Mouse (Mus musculus): ENCODE data around the gene Plcg1. TPM values are rescaled to one million over a fixed set of nuclear protein-coding genes. Genes with fewer than 3 reads are reported as not detected.

The Plcg1 gene
- total RNA-seq, 1 experiment, result 59.0 TPM

GRCm38 (mm10) chr2:160729436-160729835 is 1.7 kb upstream of the Plcg1 start:
- TF ChIP-seq ZNF384 (IDR thresholded peaks at IDR 0.05; ENCODE audit: low read depth, low read length), result no peak
- no peak for TF ChIP-seq MAFK (IDR thresholded peaks at IDR 0.05; ENCODE audit: insufficient read depth, low read depth, low read length)
- TF ChIP-seq ZC3H11A (IDR thresholded peaks at IDR 0.05; ENCODE audit: borderline replicate concordance, low read depth, low read length), result no peak
- TF ChIP-seq HCFC1 (IDR thresholded peaks at IDR 0.05; ENCODE audit: borderline replicate concordance, insufficient read depth, low read length), result no peak
- TF ChIP-seq CHD2 (IDR thresholded peaks at IDR 0.05; ENCODE audit: low read depth, low read length), result no peak
- in situ Hi-C loops (cut with MboI; ENCODE audit: low sequenced_read_pairs in 2 of 2, unreplicated experiment in 2 of 2), result no loop called here
- Histone ChIP-seq H3K9me3 (ENCODE audit: control insufficient read depth, insufficient read depth, low read depth, low read length) (no peaks in the 10 kb centered on the region), H3K4me3 (ENCODE audit: insufficient read depth in 1 of 2, low read depth in 1 of 2, low read length in 2 of 2, poor library complexity in 1 of 2, severe bottlenecking in 1 of 2) (no peak overlapping the region), H3K27ac (ENCODE audit: insufficient read depth, low read depth, low read length, poor library complexity, severe bottlenecking) (no peak overlapping the region), H3K9ac (ENCODE audit: insufficient read depth, low read depth, low read length, poor library complexity, severe bottlenecking) (no peak overlapping the region), H3K36me3 (ENCODE audit: control insufficient read depth, insufficient read depth, low read length, poor library complexity, severe bottlenecking) (no peaks in the 10 kb centered on the region; the same call in 1 of the 2 replicates), H3K4me1 (ENCODE audit: control insufficient read depth in 2 of 2, insufficient read depth in 2 of 2, low read length in 2 of 2, poor library complexity in 1 of 2) (peaks cover 0 to 12% of the 10 kb centered on the region in 2 experiments; a peak in 2 of 4 replicates)
- no peak for DNase-seq (ENCODE audit: low read depth, low spot score)

- Histone ChIP-seq H3K4me3 (ENCODE audit: insufficient read depth in 1 of 2, low read depth in 1 of 2, low read length in 2 of 2, poor library complexity in 1 of 2, severe bottlenecking in 1 of 2) (peak overlapping the region; percentile 92 to 96; a peak in 2 of 4 replicates), H3K9me3 (ENCODE audit: control insufficient read depth, insufficient read depth, low read depth, low read length) (no peaks in the 10 kb centered on the region), H3K9ac (ENCODE audit: insufficient read depth, low read depth, low read length, poor library complexity, severe bottlenecking) (peak overlapping the region; percentile 35; the same call in 1 of the 2 replicates), H3K4me1 (ENCODE audit: control insufficient read depth in 2 of 2, insufficient read depth in 2 of 2, low read length in 2 of 2, poor library complexity in 1 of 2) (peaks cover 3 to 16% of the 10 kb centered on the region in 2 experiments; a peak in 3 of 4 replicates), H3K27ac (ENCODE audit: insufficient read depth, low read depth, low read length, poor library complexity, severe bottlenecking) (no peak overlapping the region), H3K36me3 (ENCODE audit: control insufficient read depth, insufficient read depth, low read length, poor library complexity, severe bottlenecking) (no peaks in the 10 kb centered on the region; the same call in 1 of the 2 replicates)
- in situ Hi-C loops (cut with MboI; ENCODE audit: low sequenced_read_pairs in 2 of 2, unreplicated experiment in 2 of 2), result no loop called here
- TF ChIP-seq CHD2 (IDR thresholded peaks at IDR 0.05; ENCODE audit: low read depth, low read length) (no peak), ZC3H11A (IDR thresholded peaks at IDR 0.05; ENCODE audit: borderline replicate concordance, low read depth, low read length) (no peak), MAFK (IDR thresholded peaks at IDR 0.05; ENCODE audit: insufficient read depth, low read depth, low read length) (no peak), HCFC1 (IDR thresholded peaks at IDR 0.05; ENCODE audit: borderline replicate concordance, insufficient read depth, low read length) (no peak), ZNF384 (IDR thresholded peaks at IDR 0.05; ENCODE audit: low read depth, low read length) (no peak)
- no peak for DNase-seq (ENCODE audit: low read depth, low spot score)
These were observed 976 bp upstream of the Plcg1 start for GRCm38 (mm10) chr2:160729851-160730796.

GRCm38 (mm10) chr2:160730797-160731116 is 343 bp upstream of the Plcg1 start:
- DNase-seq (ENCODE audit: low read depth, low spot score), result no peak
- Histone ChIP-seq H3K9ac (ENCODE audit: insufficient read depth, low read depth, low read length, poor library complexity, severe bottlenecking) (peak overlapping the region; percentile 35), H3K27ac (ENCODE audit: insufficient read depth, low read depth, low read length, poor library complexity, severe bottlenecking) (no peak overlapping the region), H3K4me3 (ENCODE audit: insufficient read depth in 1 of 2, low read depth in 1 of 2, low read length in 2 of 2, poor library complexity in 1 of 2, severe bottlenecking in 1 of 2) (peak overlapping the region; percentile 92 to 96), H3K36me3 (ENCODE audit: control insufficient read depth, insufficient read depth, low read length, poor library complexity, severe bottlenecking) (no peaks in the 10 kb centered on the region; the same call in 1 of the 2 replicates), H3K9me3 (ENCODE audit: control insufficient read depth, insufficient read depth, low read depth, low read length) (no peaks in the 10 kb centered on the region), H3K4me1 (ENCODE audit: control insufficient read depth in 2 of 2, insufficient read depth in 2 of 2, low read length in 2 of 2, poor library complexity in 1 of 2) (peaks cover 4 to 21% of the 10 kb centered on the region in 2 experiments; a peak in 3 of 4 replicates)
- TF ChIP-seq ZC3H11A (IDR thresholded peaks at IDR 0.05; ENCODE audit: borderline replicate concordance, low read depth, low read length) (no peak), MAFK (IDR thresholded peaks at IDR 0.05; ENCODE audit: insufficient read depth, low read depth, low read length) (no peak), ZNF384 (IDR thresholded peaks at IDR 0.05; ENCODE audit: low read depth, low read length) (no peak), CHD2 (IDR thresholded peaks at IDR 0.05; ENCODE audit: low read depth, low read length) (no peak), HCFC1 (IDR thresholded peaks at IDR 0.05; ENCODE audit: borderline replicate concordance, insufficient read depth, low read length) (no peak)
- in situ Hi-C loops (cut with MboI; ENCODE audit: low sequenced_read_pairs in 2 of 2, unreplicated experiment in 2 of 2), result no loop called here

GRCm38 (mm10) chr2:160731839-160732261 is 750 bp downstream of the Plcg1 start:
- no peaks in the 10 kb centered on the region for H3K9me3 ChIP-seq (ENCODE audit: control insufficient read depth, insufficient read depth, low read depth, low read length)
- H3K4me1 ChIP-seq (ENCODE audit: control insufficient read depth in 2 of 2, insufficient read depth in 2 of 2, low read length in 2 of 2, poor library complexity in 1 of 2), result peaks cover 10 to 30% of the 10 kb centered on the region in 2 experiments; a peak in 3 of 4 replicates
- no peak overlapping the region for H3K27ac ChIP-seq (ENCODE audit: insufficient read depth, low read depth, low read length, poor library complexity, severe bottlenecking)
- DNase-seq (ENCODE audit: low read depth, low spot score), result no peak
- TF ChIP-seq HCFC1 (IDR thresholded peaks at IDR 0.05; ENCODE audit: borderline replicate concordance, insufficient read depth, low read length) (no peak), ZNF384 (IDR thresholded peaks at IDR 0.05; ENCODE audit: low read depth, low read length) (no peak), CHD2 (IDR thresholded peaks at IDR 0.05; ENCODE audit: low read depth, low read length) (no peak), MAFK (IDR thresholded peaks at IDR 0.05; ENCODE audit: insufficient read depth, low read depth, low read length) (no peak), ZC3H11A (IDR thresholded peaks at IDR 0.05; ENCODE audit: borderline replicate concordance, low read depth, low read length) (no peak)
- H3K4me3 ChIP-seq (ENCODE audit: insufficient read depth in 1 of 2, low read depth in 1 of 2, low read length in 2 of 2, poor library complexity in 1 of 2, severe bottlenecking in 1 of 2), result peak overlapping the region; percentile 92 to 96
- in situ Hi-C loops (cut with MboI; ENCODE audit: low sequenced_read_pairs in 2 of 2, unreplicated experiment in 2 of 2), result no loop called here
- peak overlapping the region; percentile 95 for H3K9ac ChIP-seq (ENCODE audit: insufficient read depth, low read depth, low read length, poor library complexity, severe bottlenecking)
- H3K36me3 ChIP-seq (ENCODE audit: control insufficient read depth, insufficient read depth, low read length, poor library complexity, severe bottlenecking), result no peaks in the 10 kb centered on the region; the same call in 1 of the 2 replicates

Data from ES-E14 (cell line).